Mouse (Mus musculus) heart, adult 8-10 months (tissue): ENCODE results near the gene Rgs6. TPM values are rescaled to one million over a fixed set of nuclear protein-coding genes. Genes with fewer than 3 reads are reported as not detected.

Experiments used
- DNase-seq: peaks from one replicate; pipeline ENCODE4 v3.0.0; 2022; ENCODE audit warnings: low spot score
- total RNA-seq, 4 experiments: library from RNA; stranded (reverse); gene quantifications; 2 replicates each; pipeline ENCODE4 v1.2.4; 2022

Gene Rgs6
- total RNA-seq, 4 experiments from 2014 or later, result 9.1 to 12.9 (median 9.8) TPM

DNA sequence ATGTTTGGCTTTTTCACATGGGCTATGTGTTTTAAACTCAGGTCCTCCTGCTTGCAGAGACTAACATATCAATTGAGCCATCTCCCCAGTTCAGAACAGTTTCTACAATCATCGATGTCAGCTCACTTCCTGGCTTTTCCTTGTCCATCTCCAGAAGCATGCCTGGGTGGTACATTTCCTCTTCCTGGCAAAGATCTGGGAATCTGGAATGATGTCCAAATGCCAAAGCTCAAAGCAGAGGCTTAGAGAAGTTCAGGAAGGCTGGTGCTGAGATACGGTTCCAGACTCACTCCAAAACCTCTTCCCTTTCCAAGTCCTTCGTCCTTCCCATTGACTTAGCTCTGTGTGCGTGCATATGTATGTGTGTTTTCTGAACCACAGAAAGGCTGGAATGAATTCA is 59.8 kb downstream of the Rgs6 start:
- DNase-seq, result no peak

DNA sequence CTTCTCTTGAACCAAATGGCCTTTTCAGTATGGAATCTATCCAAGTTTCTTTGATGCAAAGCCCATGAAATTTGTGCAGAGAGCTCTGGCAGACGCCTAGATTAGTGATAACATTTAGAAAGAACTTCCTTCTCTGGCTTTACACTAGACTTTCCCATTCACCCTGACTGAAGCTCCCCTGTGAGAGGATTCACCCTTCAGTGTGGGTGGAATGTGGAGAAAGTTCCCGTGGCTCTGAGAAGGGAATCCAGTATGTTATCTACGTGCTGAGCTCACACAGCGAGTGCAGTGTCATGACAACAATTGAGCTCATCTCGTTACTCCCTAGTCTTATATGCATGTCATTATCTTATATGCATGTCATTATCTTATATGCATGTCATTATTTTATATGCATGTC is 61.9 kb downstream of the Rgs6 start:
- DNase-seq, result no peak

DNA sequence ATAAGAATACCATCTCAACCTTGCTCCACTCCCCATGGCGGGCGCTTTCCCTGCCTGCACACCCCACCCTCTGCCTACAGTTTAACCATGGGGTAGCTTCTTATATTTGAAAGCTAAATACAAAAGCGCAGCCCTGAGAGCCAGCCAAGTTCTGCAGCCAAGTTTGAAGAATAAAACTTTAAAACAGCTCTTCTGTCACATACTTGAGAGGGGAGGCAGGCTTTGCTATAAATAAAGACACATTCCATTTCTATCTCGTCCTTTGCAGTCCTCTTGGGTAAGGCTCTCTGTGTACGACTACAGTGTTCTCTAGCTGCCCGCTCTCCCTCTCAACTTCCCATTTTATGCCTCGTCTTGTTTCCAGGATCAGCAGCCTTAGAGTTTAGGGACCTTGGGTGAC is 76.5 kb downstream of the Rgs6 start:
- DNase-seq, result peak; percentile 26

DNA sequence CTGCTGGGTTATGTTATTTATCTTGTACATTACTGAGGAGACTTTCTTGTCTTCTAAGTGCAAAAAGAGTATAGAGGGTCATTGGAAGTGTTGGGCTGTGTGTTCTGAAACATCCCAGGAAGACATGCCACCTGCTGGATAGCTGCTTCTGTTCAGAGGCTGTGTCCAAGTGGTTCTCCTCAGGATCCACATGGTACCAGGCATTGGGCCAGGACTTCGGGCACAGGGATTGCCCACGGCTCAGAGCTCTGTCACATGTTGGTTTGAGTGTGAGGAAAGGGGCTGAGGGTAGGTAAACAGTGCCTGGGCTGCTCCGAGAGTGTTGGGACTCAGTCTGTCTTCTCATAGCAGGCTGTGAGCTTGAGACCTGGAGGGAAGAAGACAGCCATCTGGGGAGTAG is 79.3 kb downstream of the Rgs6 start:
- DNase-seq, result no peak

DNA sequence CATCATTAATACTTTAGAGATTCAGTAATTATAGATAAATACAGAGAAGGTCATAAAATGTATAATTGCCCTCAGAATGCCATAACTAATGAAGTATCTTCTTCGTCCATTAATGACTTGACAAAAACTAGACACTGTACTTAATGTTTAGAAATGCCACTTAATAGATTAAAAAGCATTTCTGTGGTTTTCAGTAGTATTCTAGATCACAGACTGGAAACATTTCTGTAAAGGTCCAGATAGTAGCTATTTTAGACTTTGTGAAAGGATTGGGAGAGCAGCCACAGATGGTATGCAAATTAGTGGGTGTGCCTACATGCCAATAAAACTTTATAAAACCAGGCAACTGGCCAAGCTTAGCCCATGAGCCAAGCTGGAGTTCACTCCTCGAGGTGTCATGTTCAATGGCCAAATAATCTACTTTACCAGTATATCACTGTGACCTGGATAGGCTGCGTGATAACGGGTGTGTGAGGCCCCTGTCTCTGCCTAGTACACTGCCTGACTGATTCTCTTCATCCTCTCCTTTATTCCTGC is 82.2 kb downstream of the Rgs6 start:
- no peak for DNase-seq

DNA sequence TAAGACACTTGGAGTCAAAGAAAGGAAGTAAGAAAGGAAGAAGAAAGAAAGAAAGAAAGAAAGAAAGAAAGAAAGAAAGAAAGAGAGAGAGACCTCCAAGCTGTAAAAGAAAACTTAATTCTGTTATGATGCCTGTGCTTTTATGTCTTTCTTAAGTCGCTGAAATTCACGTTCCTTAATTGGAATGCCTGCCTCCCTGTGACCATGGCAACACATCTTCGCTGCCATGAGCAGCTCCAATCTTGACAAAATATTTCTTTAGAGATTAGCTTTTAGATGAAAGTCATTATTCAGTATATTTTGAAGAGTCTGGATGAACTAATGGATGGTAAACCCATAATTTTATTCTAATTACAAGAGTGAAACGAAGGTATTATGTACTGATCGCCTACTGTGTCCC is 83.5 kb downstream of the Rgs6 start:
- DNase-seq, result no peak

DNA sequence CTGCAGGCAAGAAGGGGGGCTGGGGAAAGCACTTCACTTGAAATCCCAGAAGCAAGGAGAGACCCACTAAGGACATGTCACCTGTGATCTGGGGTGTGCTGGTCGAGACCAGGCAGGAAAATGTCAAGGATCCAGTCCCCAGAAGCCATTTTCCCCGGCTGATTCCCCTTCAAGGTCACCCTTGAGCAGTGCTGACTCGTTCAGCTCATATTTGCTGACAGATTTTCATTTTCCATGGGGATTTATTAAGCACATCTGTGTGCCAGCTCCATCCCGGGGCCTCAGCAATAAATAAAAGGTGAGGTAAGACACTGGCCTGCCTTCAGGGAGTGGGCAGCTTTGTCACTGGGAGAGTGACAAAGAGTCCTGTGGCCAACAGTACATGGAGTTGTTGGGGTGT is 87.0 kb downstream of the Rgs6 start:
- DNase-seq, result no peak

DNA sequence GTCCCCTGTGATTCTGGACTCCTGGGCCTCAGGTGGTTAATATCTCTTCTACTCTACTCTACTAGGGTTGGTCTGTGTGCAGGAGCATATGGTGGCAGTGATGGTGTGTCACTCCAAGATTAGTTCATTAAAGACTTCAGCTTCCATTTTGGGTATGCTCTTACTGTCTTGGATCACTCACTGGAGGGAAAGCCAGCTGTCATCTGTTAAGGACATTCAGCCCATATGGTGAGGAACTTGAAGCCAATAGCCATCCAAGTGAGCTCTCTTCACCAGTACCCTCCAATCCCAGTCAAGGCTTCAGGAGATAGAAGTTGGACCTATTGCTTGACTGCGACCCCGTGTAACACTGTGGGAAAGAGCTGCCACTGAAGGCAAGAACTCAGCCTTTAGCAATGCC is 98.9 kb downstream of the Rgs6 start:
- no peak for DNase-seq

DNA sequence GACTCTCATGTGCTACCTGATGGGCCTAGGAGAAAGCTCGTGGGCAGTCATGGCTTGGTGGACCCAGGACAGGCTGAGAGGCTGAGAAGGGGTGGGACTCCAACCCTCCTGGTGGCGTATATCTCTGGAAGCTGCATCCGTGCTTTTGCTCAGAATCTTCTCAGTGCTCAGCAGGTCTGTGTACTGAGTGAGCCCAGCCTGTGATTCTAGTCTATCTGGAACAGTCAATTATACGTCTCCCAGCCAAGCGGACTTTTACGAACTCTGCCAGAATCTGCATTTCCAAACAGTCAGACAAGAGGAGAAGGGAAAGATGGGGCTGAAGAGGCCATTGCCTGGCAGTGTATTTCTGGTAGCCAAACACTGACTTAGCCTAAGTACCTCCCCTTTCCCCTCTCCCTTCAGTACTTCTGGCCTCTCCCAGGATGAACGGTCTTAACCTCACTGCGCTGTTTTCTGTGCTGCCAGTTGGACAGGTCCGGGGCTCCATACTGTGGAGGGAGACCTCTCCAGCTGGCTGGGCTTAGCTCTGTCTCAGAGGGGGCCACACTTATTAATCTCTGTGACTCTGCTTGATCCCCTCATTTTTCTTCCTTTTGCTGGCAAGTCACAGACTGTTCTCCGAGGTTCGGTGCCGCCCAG is 110.9 kb downstream of the Rgs6 start:
- DNase-seq, result no peak

DNA sequence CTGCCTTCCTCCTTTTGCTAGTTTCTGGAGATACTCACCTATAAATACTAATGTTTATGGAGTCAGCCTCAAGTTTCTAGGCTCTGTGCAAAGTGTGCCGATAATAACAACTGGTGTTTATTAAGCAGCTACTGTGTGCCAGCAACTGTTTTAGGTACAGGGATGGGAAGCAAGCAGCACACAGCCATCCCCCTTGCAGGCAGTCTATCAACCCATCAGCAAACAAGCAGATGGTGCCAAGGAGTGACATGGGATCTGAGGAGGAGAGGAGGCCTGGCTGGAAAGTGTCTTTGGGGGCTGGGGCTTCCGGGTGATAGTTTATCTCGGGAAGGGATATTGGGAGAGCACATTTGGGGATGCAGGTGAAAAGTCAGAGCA is 111.4 kb downstream of the Rgs6 start:
- no peak for DNase-seq

DNA sequence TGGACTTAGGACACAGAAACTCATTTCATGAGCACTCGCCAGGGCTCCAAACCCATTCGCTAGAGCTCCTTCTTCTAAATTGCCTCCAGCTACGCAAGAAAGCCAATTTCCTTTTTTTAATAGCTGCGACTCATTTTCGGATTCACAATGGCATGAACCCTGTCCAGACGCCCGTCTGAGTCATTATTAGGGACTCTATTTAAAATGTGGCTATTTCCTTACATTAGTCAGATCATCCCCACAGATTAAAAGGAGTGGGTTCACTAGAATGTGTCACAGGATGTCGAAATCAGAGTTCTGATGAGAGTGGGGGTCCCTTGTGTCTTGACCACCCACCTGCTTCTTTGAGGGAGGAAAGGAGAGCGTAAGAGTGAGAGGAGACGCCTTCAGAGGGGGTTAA is 112.1 kb downstream of the Rgs6 start:
- no peak for DNase-seq

DNA sequence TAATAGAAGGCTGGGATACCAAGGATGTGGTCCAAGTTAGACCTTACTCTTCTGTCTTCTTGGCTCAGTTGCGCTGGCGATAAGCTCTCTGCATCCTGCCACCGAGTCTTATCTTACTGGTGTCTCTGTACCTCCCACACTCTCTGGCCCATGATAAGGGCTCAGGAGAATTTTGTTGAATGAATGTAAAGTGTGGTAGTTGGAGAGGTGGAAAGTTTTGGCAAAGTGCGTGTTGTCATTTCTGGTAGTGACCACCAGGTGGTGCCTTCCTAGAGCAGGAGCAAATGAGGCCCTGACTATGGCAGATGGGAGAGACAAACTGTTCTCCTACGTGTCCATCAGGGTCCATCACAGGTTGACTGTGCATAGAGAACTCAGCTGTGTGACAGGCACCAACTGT is 112.7 kb downstream of the Rgs6 start:
- peak; percentile 50 for DNase-seq

DNA sequence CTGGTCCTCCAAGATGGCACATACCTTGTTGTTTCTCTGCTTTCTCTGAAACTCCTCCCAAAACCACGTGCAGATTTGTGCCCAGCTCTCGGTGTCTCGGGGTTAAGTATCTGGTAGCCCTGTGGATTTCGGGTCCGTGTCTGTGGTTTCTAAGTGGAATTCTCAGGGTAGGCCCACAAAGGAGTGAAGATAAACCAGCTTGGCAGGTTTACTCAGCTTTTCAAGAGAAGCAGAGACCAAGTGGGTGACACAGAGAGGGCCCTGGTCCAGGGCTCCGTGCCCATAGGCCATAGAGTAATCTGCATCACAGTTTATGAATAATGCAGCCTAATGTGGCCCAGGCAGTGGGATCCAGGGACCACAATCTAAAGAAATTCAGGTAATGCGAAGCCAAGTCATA is 113.3 kb downstream of the Rgs6 start:
- no peak for DNase-seq

DNA sequence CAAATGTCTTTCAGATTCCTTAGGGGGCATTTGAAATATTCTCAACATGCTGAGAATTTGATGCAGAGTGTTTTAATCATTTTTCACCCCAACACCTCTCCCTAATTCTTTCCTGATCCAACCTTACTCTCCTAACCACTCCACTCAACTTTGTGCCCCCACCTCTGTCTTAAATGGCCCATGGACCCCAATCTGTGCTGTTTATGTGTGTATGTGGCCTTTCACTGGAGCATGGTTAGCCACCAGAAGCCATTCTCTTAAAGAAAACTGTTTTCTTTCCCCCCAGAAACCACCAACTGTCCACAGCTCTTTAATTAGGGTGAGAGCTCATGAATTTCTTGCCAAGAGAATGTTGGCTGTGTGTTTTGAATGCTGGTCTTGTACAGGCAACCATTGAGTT is 122.3 kb downstream of the Rgs6 start:
- DNase-seq, result no peak

DNA sequence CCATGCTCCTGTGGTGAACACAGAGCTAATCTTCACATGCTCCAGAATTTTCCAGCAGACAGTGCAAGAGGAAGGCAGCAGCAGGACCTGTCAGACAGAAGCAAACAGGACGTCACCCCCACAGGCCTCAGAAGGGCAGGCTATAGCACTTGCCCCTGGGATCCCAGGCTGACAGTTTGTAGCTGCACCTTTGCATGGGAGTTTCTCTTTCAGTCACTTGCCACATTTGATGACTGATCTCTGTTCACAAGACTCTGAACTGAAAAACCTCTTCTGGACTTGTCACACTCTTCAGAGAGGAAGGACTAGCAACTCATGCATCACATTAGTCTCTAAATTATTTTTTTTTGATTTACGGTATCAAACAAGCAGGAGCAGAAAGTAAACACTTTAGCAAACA is 126.2 kb downstream of the Rgs6 start:
- DNase-seq, result no peak

DNA sequence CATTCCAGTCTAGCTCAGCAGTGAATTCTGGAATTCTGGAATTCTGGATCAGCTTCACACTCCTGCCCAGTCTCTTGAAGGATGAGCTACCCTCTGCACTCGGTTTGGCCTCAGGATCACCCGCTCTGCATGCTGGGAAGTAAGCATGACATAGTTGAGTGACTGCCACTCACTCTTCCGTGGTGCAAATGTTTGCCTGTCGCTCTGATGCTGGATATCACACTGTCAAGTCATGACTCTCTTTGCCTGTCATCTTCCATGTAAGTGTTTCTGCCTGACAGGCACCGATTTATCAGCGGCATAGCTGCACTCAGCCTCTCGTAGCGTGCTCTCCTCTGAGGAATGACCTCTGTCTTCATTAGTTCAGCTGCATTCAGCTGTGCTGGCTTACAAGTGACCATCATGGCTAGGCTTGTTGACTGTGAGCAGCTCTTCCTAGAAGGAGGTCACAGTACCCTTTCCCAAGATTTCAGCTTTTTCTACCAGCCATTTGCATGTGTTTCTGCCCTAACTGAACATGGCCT is 135.0 kb downstream of the Rgs6 start:
- no peak for DNase-seq

DNA sequence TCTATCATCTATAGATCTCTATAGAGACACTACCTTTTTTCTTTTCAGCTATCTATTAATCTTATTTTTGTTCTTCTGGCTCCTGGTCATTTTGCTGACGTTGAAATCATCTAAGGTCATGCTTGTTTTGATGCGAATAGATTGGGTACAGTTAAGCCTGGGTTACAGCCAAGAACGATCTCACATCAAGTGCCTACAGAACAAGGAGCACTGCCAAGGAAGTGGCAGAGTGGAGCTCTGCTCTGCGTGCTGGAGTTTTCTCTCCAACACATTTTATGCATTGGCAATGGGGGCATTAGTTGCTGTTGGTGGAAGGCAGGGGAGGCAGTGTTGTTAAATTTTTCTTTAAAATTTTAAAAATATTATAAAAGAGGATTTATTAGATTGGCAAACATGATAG is 138.2 kb downstream of the Rgs6 start:
- no peak for DNase-seq

DNA sequence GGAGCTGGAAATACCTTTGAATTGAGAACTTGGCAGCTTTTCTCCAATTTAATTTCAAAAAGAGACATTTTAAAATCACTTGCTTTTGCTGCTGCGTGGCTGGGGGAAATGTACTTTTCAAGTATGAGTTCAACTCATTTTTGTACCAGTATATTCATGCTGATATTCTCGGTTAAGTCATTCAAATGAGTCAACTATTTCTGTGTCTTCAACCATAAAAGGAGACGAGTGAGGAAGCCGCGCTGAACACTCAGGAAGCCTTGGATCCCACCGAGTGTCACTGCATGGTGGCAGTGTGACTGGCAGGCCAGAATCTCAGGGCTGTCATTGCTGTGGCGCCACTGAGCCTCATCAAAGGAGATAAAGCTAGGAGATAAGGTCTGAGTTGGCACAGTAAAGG is 143.5 kb downstream of the Rgs6 start:
- DNase-seq, result no peak

DNA sequence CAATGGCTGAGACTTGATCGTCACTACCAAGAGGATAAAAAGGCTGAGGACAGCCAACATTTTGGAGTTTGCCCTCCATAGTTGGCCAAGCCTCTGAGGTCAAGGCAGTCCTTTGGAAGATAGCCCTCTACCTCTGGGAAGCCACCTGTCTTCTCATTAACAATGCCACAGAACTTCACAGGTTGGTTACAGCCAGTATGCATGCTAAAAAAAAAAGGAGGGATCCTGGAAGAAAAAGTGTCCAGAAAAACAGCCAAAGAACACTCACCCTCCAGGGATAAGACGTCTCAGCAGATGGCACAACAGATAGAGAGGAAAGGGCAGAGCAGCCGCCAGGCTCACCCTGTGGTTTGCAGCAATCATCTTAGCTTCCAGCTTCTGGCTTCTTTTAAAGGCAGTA is 154.9 kb downstream of the Rgs6 start:
- DNase-seq, result no peak

DNA sequence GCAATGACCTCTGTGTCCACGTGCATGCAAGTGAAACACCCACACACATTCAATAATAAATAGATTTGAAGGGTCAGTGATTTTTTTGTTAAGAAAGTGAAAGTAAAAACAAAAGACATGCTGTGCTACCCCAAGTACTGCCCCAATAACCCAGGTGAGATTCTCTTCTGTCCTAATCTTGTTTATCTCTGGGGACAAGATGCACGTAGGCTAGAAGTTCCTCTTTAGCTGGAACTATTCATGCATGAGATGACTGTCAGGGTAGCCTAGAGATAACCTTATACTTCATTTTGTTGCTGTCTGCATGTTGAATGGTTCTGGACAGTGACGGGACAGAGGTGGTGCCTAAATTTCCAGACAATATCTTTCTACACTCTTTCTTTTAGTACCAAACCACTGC is 155.9 kb downstream of the Rgs6 start:
- DNase-seq, result no peak

DNA sequence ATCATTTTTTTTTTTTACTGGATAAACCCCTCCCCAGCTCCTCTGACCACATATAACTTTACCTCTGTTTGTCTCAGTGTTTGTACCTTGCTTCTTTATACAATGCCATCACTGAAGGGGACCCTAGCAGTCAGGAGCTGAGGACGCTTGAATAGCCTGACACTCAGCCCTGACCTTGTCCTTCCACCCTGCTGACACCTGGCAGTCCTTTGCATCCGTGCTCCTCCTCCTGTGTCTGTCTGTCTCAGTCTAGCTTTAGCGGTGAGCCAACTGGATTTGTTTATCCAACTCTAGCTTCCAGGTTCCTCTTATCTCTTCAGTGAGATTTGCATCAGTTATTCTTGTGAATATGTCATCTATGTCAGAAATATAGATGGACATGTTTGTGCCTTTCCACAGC is 156.7 kb downstream of the Rgs6 start:
- no peak for DNase-seq

DNA sequence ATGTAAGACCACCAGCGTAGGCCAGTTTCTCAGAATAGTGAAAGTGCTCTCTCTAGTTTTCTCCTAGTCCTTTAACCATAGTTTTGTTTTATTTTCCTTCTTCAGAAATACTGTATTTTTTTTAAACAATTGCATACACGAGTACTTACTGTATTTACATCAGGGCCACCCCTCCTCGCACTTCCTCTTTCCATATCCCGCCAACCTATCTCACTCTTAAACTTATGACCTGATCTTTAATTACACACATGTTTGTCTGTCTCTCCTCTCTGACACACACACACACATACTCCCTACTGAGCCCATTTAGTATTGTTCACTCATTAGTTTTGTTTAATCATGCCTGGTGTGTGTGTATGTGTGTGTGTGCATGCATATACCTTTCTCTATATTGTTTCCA is 159.0 kb downstream of the Rgs6 start:
- no peak for DNase-seq

DNA sequence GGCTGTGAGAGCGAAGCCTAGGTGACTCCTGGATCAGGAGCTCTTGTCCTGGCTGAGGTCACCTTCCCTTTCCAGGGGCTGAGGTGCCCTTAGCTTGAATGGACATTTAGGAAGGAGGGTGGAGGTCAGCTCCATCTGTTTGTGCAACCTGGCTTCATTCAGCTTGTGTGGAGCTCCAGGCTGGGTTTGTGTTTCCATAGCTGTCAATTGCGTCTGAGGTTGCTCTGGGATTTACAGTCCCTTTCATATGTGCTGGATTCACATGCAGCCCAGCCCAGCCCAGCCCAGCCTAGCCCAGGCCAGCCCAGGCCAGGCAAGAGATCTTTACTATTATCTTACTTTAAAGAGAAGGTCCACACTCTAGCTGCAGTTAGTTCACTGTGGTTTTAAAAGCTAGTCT is 163.8 kb downstream of the Rgs6 start:
- DNase-seq, result no peak

DNA sequence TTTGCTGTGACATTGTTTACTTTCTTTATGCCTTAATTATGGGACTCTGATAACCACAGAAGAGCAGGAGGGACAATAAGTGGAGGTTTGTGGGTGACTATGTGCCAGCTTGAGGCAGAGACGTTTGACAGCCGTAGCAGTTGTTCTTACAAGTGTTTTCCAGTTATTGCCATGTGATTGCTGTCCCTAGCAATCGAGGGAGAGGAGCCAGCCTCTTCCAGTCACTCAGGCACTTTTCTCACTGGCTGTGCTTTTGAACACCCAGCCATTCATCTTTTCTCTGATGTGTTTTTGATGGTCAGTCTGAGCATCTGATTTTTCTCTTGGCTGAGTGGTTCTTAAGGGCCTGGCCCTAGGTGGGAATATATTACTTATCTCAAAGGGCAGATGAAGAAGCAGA is 166.4 kb downstream of the Rgs6 start:
- no peak for DNase-seq
